Comparison of ENCODE assay signal across 10 mouse cellular contexts in the genomic region with DNA sequence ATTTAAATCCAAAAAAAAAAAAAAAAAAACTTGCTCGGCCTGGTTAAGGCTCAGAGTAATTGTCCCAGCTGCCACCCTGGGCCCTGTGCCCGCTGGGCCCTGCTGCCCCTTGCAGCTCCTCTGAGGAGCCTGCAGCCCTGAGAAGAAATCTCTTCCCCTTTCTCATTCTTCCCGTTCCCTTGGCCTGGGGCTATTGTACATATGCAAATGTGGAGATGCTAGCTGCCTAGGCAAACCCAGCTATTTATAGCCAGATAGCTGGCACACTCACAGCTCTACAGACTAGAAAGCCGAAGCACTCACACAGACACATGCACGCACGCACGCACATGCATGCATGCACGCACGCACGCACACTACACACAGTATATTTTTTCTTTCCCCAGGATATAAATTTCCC. TPM values are rescaled to one million over a fixed set of nuclear protein-coding genes. Genes with fewer than 3 reads are reported as not detected.
DNase-seq lines count a peak whose midpoint lies in the region; ATAC-seq and TF ChIP-seq lines count a peak whose summit lies in the region.
"Had no signal": no experiment of that assay in that cellular context is flagged by ENCODE, and none has a peak within 500 bp of the region (broad histone marks: within the 10 kb centered on the region; RNA-seq: fewer than 3 reads in every experiment).

No protein-coding gene starts in this region.

- no peak overlapping the region for H3K4me2 ChIP-seq in embryonic facial prominence, embryonic 11.5 days (ENCODE audit: low read depth, low read length)
- peak overlapping the region; percentile 53 for H3K4me2 ChIP-seq in heart, embryonic 13.5 days
- H3K4me2 ChIP-seq in midbrain, embryonic 11.5 days, result no peak overlapping the region
- no peak overlapping the region for H3K4me2 ChIP-seq in stomach, postnatal 0 days (replicated peaks; ENCODE audit: low read depth)
- H3K4me2 ChIP-seq: liver, embryonic 13.5 days; stomach, embryonic 15.5 days had no signal

- DNase-seq in embryonic facial prominence, embryonic 11.5 days (ENCODE audit: low spot score), result no peak
- no peak for DNase-seq in embryonic facial prominence, embryonic 10.5 days (ENCODE audit: low spot score)
- peak; percentile 28 for DNase-seq in adipocyte (ENCODE audit: low spot score)
- no peak for DNase-seq in midbrain, embryonic 11.5 days (ENCODE audit: low spot score, missing footprints)
- no peak for DNase-seq in stomach, postnatal 0 days (ENCODE audit: low spot score)
- DNase-seq in ovary, postnatal 14 days (ENCODE audit: low spot score), result no peak
- no peak for DNase-seq in ovary, postnatal 10 days (ENCODE audit: low spot score)
- DNase-seq: liver, embryonic 13.5 days had no signal

- H3K27me3 ChIP-seq in embryonic facial prominence, embryonic 11.5 days (ENCODE audit: control insufficient read depth, insufficient read depth, low read length), result no peaks in the 10 kb centered on the region
- H3K27me3 ChIP-seq in embryonic facial prominence, embryonic 10.5 days (replicated peaks; ENCODE audit: low read depth, poor library complexity, severe bottlenecking), result peaks cover 18% of the 10 kb centered on the region
- peaks cover 3% of the 10 kb centered on the region; the same call in 1 of the 2 replicates for H3K27me3 ChIP-seq in heart, embryonic 13.5 days (replicated peaks)
- H3K27me3 ChIP-seq in midbrain, embryonic 11.5 days (ENCODE audit: control insufficient read depth, insufficient read depth, low read length), result peaks cover 2% of the 10 kb centered on the region; the same call in 1 of the 2 replicates
- H3K27me3 ChIP-seq in stomach, postnatal 0 days (ENCODE audit: control insufficient read depth, insufficient read depth, low read length), result no peaks in the 10 kb centered on the region
- H3K27me3 ChIP-seq: liver, embryonic 13.5 days; stomach, embryonic 15.5 days had no signal

- H3K4me1 ChIP-seq in embryonic facial prominence, embryonic 11.5 days (ENCODE audit: control insufficient read depth, insufficient read depth, low read length), result no peaks in the 10 kb centered on the region
- H3K4me1 ChIP-seq in embryonic facial prominence, embryonic 10.5 days, result peaks cover 22% of the 10 kb centered on the region
- H3K4me1 ChIP-seq in heart, embryonic 13.5 days, result peaks cover 40% of the 10 kb centered on the region
- peaks cover 14% of the 10 kb centered on the region for H3K4me1 ChIP-seq in midbrain, embryonic 11.5 days (ENCODE audit: control insufficient read depth, insufficient read depth, low read length)
- H3K4me1 ChIP-seq in stomach, postnatal 0 days (replicated peaks; ENCODE audit: control insufficient read depth, insufficient read depth), result no peaks in the 10 kb centered on the region
- H3K4me1 ChIP-seq: liver, embryonic 13.5 days had no signal

- H3K4me3 ChIP-seq in embryonic facial prominence, embryonic 11.5 days (ENCODE audit: low read depth, low read length), result no peak overlapping the region
- no peak overlapping the region for H3K4me3 ChIP-seq in embryonic facial prominence, embryonic 10.5 days
- no peak overlapping the region for H3K4me3 ChIP-seq in heart, embryonic 13.5 days
- H3K4me3 ChIP-seq in midbrain, embryonic 11.5 days (ENCODE audit: low read depth, low read length), result no peak overlapping the region
- H3K4me3 ChIP-seq in stomach, postnatal 0 days (ENCODE audit: low read depth, low read length), result no peak overlapping the region
- H3K4me3 ChIP-seq: liver, embryonic 13.5 days; stomach, embryonic 15.5 days had no signal

- H3K9me3 ChIP-seq in embryonic facial prominence, embryonic 11.5 days (replicated peaks; ENCODE audit: control insufficient read depth, low read length), result no peaks in the 10 kb centered on the region
- H3K9me3 ChIP-seq in embryonic facial prominence, embryonic 10.5 days, result peaks cover 5% of the 10 kb centered on the region
- H3K9me3 ChIP-seq in heart, embryonic 13.5 days, result peaks cover 7% of the 10 kb centered on the region; the same call in 1 of the 2 replicates
- no peaks in the 10 kb centered on the region for H3K9me3 ChIP-seq in midbrain, embryonic 11.5 days (ENCODE audit: control insufficient read depth, low read length)
- H3K9me3 ChIP-seq in stomach, postnatal 0 days (ENCODE audit: control insufficient read depth, low read length), result no peaks in the 10 kb centered on the region
- H3K9me3 ChIP-seq: liver, embryonic 13.5 days; stomach, embryonic 15.5 days had no signal

- no peak for TF ChIP-seq CTCF in stomach, postnatal 0 days (IDR thresholded peaks at IDR 0.05; ENCODE audit: low read depth)

- TF ChIP-seq EP300 in stomach, postnatal 0 days (optimal IDR thresholded peaks at IDR 0.05), result no peak

- WGBS in embryonic facial prominence, embryonic 11.5 days, result 70% methylated on average over 10 of the region's 10 CpGs
- 66% methylated on average over 10 of the region's 10 CpGs for WGBS in embryonic facial prominence, embryonic 10.5 days
- 50% methylated on average over 10 of the region's 10 CpGs for WGBS in heart, embryonic 13.5 days
- WGBS in midbrain, embryonic 11.5 days, result 55% methylated on average over 10 of the region's 10 CpGs
- 62% methylated on average over 10 of the region's 10 CpGs for WGBS in stomach, postnatal 0 days

- H3K36me3 ChIP-seq in embryonic facial prominence, embryonic 11.5 days (replicated peaks; ENCODE audit: control insufficient read depth, insufficient read depth, low read depth, low read length), result no peaks in the 10 kb centered on the region
- H3K36me3 ChIP-seq in embryonic facial prominence, embryonic 10.5 days (replicated peaks), result no peaks in the 10 kb centered on the region
- no peaks in the 10 kb centered on the region for H3K36me3 ChIP-seq in heart, embryonic 13.5 days
- no peaks in the 10 kb centered on the region for H3K36me3 ChIP-seq in midbrain, embryonic 11.5 days (ENCODE audit: control insufficient read depth, insufficient read depth, low read length)
- no peaks in the 10 kb centered on the region for H3K36me3 ChIP-seq in stomach, postnatal 0 days (ENCODE audit: control insufficient read depth, insufficient read depth, low read length)
- H3K36me3 ChIP-seq: liver, embryonic 13.5 days; stomach, embryonic 15.5 days had no signal

- H3K27ac ChIP-seq in embryonic facial prominence, embryonic 11.5 days (replicated peaks; ENCODE audit: low read depth, low read length), result no peak overlapping the region
- no peak overlapping the region for H3K27ac ChIP-seq in embryonic facial prominence, embryonic 10.5 days (replicated peaks)
- H3K27ac ChIP-seq in heart, embryonic 13.5 days (replicated peaks), result peak overlapping the region; percentile 75
- H3K27ac ChIP-seq in midbrain, embryonic 11.5 days (ENCODE audit: low read depth, low read length), result peak overlapping the region; percentile 44
- H3K27ac ChIP-seq in stomach, postnatal 0 days (replicated peaks), result no peak overlapping the region
- H3K27ac ChIP-seq: liver, embryonic 13.5 days; stomach, embryonic 15.5 days had no signal

- ATAC-seq in embryonic facial prominence, embryonic 11.5 days (replicated peaks; ENCODE audit: insufficient number of reproducible peaks, low FRiP score, low TSS enrichment, low read depth), result 0 out of 2 replicates have a peak, but pooled peaks have one; percentile 8
- no peak for ATAC-seq in heart, embryonic 13.5 days (ENCODE audit: extremely low read depth, insufficient number of reproducible peaks, low FRiP score, low TSS enrichment)
- peak; percentile 80 for ATAC-seq in midbrain, embryonic 11.5 days (ENCODE audit: low FRiP score)
- ATAC-seq in stomach, postnatal 0 days (ENCODE audit: low FRiP score, low TSS enrichment), result no peak

- no peak overlapping the region for H3K9ac ChIP-seq in embryonic facial prominence, embryonic 11.5 days (replicated peaks; ENCODE audit: low read length)
- peak overlapping the region; percentile 69 for H3K9ac ChIP-seq in heart, embryonic 13.5 days
- no peak overlapping the region for H3K9ac ChIP-seq in midbrain, embryonic 11.5 days (ENCODE audit: low read length)
- no peak overlapping the region for H3K9ac ChIP-seq in stomach, postnatal 0 days (ENCODE audit: low read length)
- H3K9ac ChIP-seq: liver, embryonic 13.5 days; stomach, embryonic 15.5 days had no signal

RNA-seq across cellular contexts. Expression of a gene that starts 9.0 kb away (rescaled TPM):
- not detected in 2 replicates for polyA plus RNA-seq in embryonic facial prominence, embryonic 11.5 days (2014; fragmentation: Nextera tagmentation; extraction: Ambion mirVana)
- polyA plus RNA-seq in embryonic facial prominence, embryonic 10.5 days (2016; fragmentation: Nextera tagmentation; extraction: Ambion mirVana), result not detected in 2 replicates
- polyA plus RNA-seq in heart, embryonic 13.5 days (2015; fragmentation: Nextera tagmentation; extraction: Ambion mirVana), result not detected in 2 replicates
- not detected in 2 replicates for polyA plus RNA-seq in midbrain, embryonic 11.5 days (2014; fragmentation: Nextera tagmentation; extraction: Ambion mirVana)
- polyA plus RNA-seq in stomach, postnatal 0 days (2015; fragmentation: Nextera tagmentation; extraction: Ambion mirVana), result not detected in 2 replicates
- polyA plus RNA-seq: liver, embryonic 13.5 days; stomach, embryonic 15.5 days had no signal

Comparison
In these comparisons a context has a peak if more than half of its experiments do, and no peak if none do; other contexts are left out.
1. ATAC-seq: peak in embryonic facial prominence, embryonic 11.5 days (single experiment) and midbrain, embryonic 11.5 days (single experiment); none in heart, embryonic 13.5 days (single experiment) and stomach, postnatal 0 days (single experiment).
2. H3K27ac ChIP-seq: peak in heart, embryonic 13.5 days (single experiment) and midbrain, embryonic 11.5 days (single experiment); none in embryonic facial prominence, embryonic 11.5 days (single experiment), embryonic facial prominence, embryonic 10.5 days (single experiment) and stomach, postnatal 0 days (single experiment).